Mouse (Mus musculus): ENCODE data around the gene Plxnc1. TPM values are rescaled to one million over a fixed set of nuclear protein-coding genes. Genes with fewer than 3 reads are reported as not detected.

The Plxnc1 gene
- total and polyA plus RNA-seq, 3 experiments = 27.6 to 34.4 (median 33.0) TPM

GRCm38 (mm10) chr10:94941551-94941950, 3.1 kb downstream of the Plxnc1 start:
- peak overlapping the region; percentile 91 for H3K4me2 ChIP-seq (ENCODE audit: insufficient read depth, low read depth, poor library complexity, severe bottlenecking)
- H3K4me1 ChIP-seq (ENCODE audit: control insufficient read depth in 1 of 2, insufficient read depth in 2 of 2) = peaks cover 10 to 29% of the 10 kb centered on the region in 2 experiments; a peak in 3 of 4 replicates
- no peak for DNase-seq (ENCODE audit: extremely low read depth)
- no peak overlapping the region for H3K27ac ChIP-seq (ENCODE audit: insufficient read depth, low read depth)
- TF ChIP-seq USF2 (conservative IDR thresholded peaks at IDR 0.05; ENCODE audit: low read depth, low read length) (no peak), MAFK (IDR thresholded peaks at IDR 0.05; ENCODE audit: insufficient replicate concordance, low read length) (no peak), KAT2A (IDR thresholded peaks at IDR 0.05; ENCODE audit: insufficient replicate concordance, low read length) (no peak), ZC3H11A (IDR thresholded peaks at IDR 0.05; ENCODE audit: low read depth, low read length) (no peak), UBTF (IDR thresholded peaks at IDR 0.05; ENCODE audit: low read depth, low read length) (no peak), MAX (IDR thresholded peaks at IDR 0.05; ENCODE audit: low read length) (no peak), IRF4 (IDR thresholded peaks at IDR 0.05; ENCODE audit: low read depth, low read length) (no peak), NRF1 (IDR thresholded peaks at IDR 0.05; ENCODE audit: low read depth, low read length) (no peak), CTCF (conservative IDR thresholded peaks at IDR 0.05 in 1 of 2, IDR thresholded peaks at IDR 0.05 in 1 of 2; ENCODE audit: low read depth in 2 of 2, low read length in 2 of 2) (no peak), ZMIZ1 (IDR thresholded peaks at IDR 0.05; ENCODE audit: low read depth, low read length) (no peak), CHD1 (IDR thresholded peaks at IDR 0.05; ENCODE audit: low read depth, low read length) (no peak), TBP (conservative IDR thresholded peaks at IDR 0.05; ENCODE audit: low read depth, low read length) (no peak), EP300 (IDR thresholded peaks at IDR 0.05; ENCODE audit: low read length) (no peak), E2F4 (IDR thresholded peaks at IDR 0.05; ENCODE audit: insufficient replicate concordance, low read depth, low read length) (no peak), RCOR1 (conservative IDR thresholded peaks at IDR 0.05; ENCODE audit: low read depth, low read length) (no peak), JUND (conservative IDR thresholded peaks at IDR 0.05; ENCODE audit: low read depth, low read length) (no peak), MYC (IDR thresholded peaks at IDR 0.05; ENCODE audit: low read depth, low read length) (no peak), ELF1 (IDR thresholded peaks at IDR 0.05; ENCODE audit: low read depth, low read length) (no peak)
- H3K9me3 ChIP-seq (replicated peaks; ENCODE audit: low read length) = no peaks in the 10 kb centered on the region
- peak overlapping the region; percentile 65 to 85 (median 82) for H3K4me3 ChIP-seq (replicated peaks in 1 of 3; ENCODE audit: low read depth in 2 of 3, low read length in 2 of 3, poor library complexity in 1 of 3)
- no peaks in the 10 kb centered on the region for H3K27me3 ChIP-seq (replicated peaks)
- H3K9ac ChIP-seq (ENCODE audit: insufficient read depth, low read depth) = peak overlapping the region; percentile 90
- dilution Hi-C loops (cut with MboI; ENCODE audit: extremely low pct_ligation_motif_present, extremely low pct_unique_long_range_greater_than_20kb, low sequenced_read_pairs) (no loop called here), in situ Hi-C loops (cut with MboI; ENCODE audit: low pct_ligation_motif_present, low pct_unique_long_range_greater_than_20kb, low sequenced_read_pairs) (no loop called here)
- H3K79me2 ChIP-seq (replicated peaks; ENCODE audit: control insufficient read depth, extremely low read depth, insufficient read depth, poor library complexity, severe bottlenecking) = peaks cover 59% of the 10 kb centered on the region
- H3K36me3 ChIP-seq (replicated peaks in 1 of 2; ENCODE audit: control insufficient read depth in 1 of 2, insufficient read depth in 1 of 2, low read length in 1 of 2) = peaks cover 7 to 26% of the 10 kb centered on the region in 2 experiments

GRCm38 (mm10) chr10:94940786-94941185, 3.8 kb downstream of the Plxnc1 start:
- Histone ChIP-seq H3K4me2 (ENCODE audit: insufficient read depth, low read depth, poor library complexity, severe bottlenecking) (peak overlapping the region; percentile 74), H3K9ac (ENCODE audit: insufficient read depth, low read depth) (peak overlapping the region; percentile 90), H3K4me1 (ENCODE audit: control insufficient read depth in 1 of 2, insufficient read depth in 2 of 2) (peaks cover 10 to 29% of the 10 kb centered on the region in 2 experiments; a peak in 3 of 4 replicates), H3K4me3 (replicated peaks in 1 of 3; ENCODE audit: low read depth in 2 of 3, low read length in 2 of 3, poor library complexity in 1 of 3) (peak overlapping the region; percentile 12 to 82 (median 49)), H3K9me3 (replicated peaks; ENCODE audit: low read length) (peaks cover 2% of the 10 kb centered on the region), H3K79me2 (replicated peaks; ENCODE audit: control insufficient read depth, extremely low read depth, insufficient read depth, poor library complexity, severe bottlenecking) (peaks cover 65% of the 10 kb centered on the region), H3K27me3 (replicated peaks) (no peaks in the 10 kb centered on the region), H3K27ac (ENCODE audit: insufficient read depth, low read depth) (peak overlapping the region; percentile 47; the same call in 1 of the 2 replicates), H3K36me3 (replicated peaks in 1 of 2; ENCODE audit: control insufficient read depth in 1 of 2, insufficient read depth in 1 of 2, low read length in 1 of 2) (peaks cover 7 to 30% of the 10 kb centered on the region in 2 experiments)
- no peak for DNase-seq (ENCODE audit: extremely low read depth)
- dilution Hi-C loops (cut with MboI; ENCODE audit: extremely low pct_ligation_motif_present, extremely low pct_unique_long_range_greater_than_20kb, low sequenced_read_pairs) = no loop called here
- no peak for TF ChIP-seq ZNF384 (IDR thresholded peaks at IDR 0.05; ENCODE audit: low read depth, low read length)
- no peak for TF ChIP-seq ZC3H11A (IDR thresholded peaks at IDR 0.05; ENCODE audit: low read depth, low read length)
- TF ChIP-seq TCF12 (IDR thresholded peaks at IDR 0.05; ENCODE audit: low read depth, low read length) = no peak
- TF ChIP-seq SIN3A (IDR thresholded peaks at IDR 0.05; ENCODE audit: low read length) = peak; percentile 44; the same call in 1 of the 2 replicates
- peak; percentile 27 for TF ChIP-seq SMC3 (IDR thresholded peaks at IDR 0.05; ENCODE audit: low read depth, low read length)
- TF ChIP-seq ELF1 (IDR thresholded peaks at IDR 0.05; ENCODE audit: low read depth, low read length) = no peak
- TF ChIP-seq ZMIZ1 (IDR thresholded peaks at IDR 0.05; ENCODE audit: low read depth, low read length) = no peak
- peak in 1 of 2 experiments; percentile 53; a peak in 2 of 4 replicates for TF ChIP-seq CTCF (conservative IDR thresholded peaks at IDR 0.05 in 1 of 2, IDR thresholded peaks at IDR 0.05 in 1 of 2; ENCODE audit: low read depth in 2 of 2, low read length in 2 of 2)
- no peak for TF ChIP-seq JUN (IDR thresholded peaks at IDR 0.05; ENCODE audit: insufficient read depth, low read depth, low read length)
- TF ChIP-seq ZKSCAN1 (IDR thresholded peaks at IDR 0.05; ENCODE audit: borderline replicate concordance, low read depth, low read length) = no peak
- peak; percentile 40 for TF ChIP-seq RAD21 (IDR thresholded peaks at IDR 0.05; ENCODE audit: low read depth, low read length)
- TF ChIP-seq IRF4 (IDR thresholded peaks at IDR 0.05; ENCODE audit: low read depth, low read length) = peak; percentile 30; the same call in 1 of the 2 replicates
- TF ChIP-seq NRF1 (IDR thresholded peaks at IDR 0.05; ENCODE audit: low read depth, low read length) = no peak
- TF ChIP-seq CHD1 (IDR thresholded peaks at IDR 0.05; ENCODE audit: low read depth, low read length) = no peak; the same call in 1 of the 2 replicates
- TF ChIP-seq EP300 (IDR thresholded peaks at IDR 0.05; ENCODE audit: low read length) = no peak
- in situ Hi-C loops (cut with MboI; ENCODE audit: low pct_ligation_motif_present, low pct_unique_long_range_greater_than_20kb, low sequenced_read_pairs) = no loop called here

All from CH12.LX (cell line).